Comparison of ENCODE assay signal across 26 mouse cellular contexts in the genomic region with DNA sequence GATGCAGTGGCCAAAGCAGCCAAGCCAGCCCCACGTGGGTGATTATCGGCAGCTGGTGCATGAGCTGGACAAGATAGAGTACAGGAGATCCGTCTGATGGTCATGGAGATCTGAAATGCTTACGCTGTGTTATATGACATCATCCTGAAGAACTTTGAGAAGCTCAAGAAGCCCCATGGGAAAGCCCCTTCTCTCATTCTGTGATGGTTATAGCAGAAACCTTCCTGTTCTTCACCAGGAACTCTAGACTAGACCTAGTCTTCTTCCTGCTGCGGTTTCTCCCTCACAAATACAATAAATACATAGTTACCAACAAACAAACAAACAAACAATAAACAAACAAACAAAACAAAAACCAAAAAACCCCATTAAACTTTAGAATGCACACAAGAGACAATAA.
"Had no signal": no experiment of that assay in that cellular context is flagged by ENCODE, and none has a peak within 500 bp of the region (broad histone marks: within the 10 kb centered on the region; RNA-seq: fewer than 3 reads in every experiment).

No protein-coding gene starts in this region.

- H3K4me2 ChIP-seq: heart, embryonic 11.5 days; heart, embryonic 13.5 days; heart, embryonic 15.5 days; hindbrain, embryonic 13.5 days; hindbrain, embryonic 15.5 days; limb, embryonic 13.5 days; limb, embryonic 15.5 days; liver, embryonic 11.5 days; liver, embryonic 13.5 days; liver, embryonic 15.5 days had no signal

- H3K4me1 ChIP-seq: heart, embryonic 13.5 days; heart, embryonic 15.5 days; hindbrain, embryonic 13.5 days; hindbrain, embryonic 15.5 days; limb, embryonic 13.5 days; limb, embryonic 15.5 days had no signal

- H3K27me3 ChIP-seq: heart, embryonic 13.5 days; heart, embryonic 15.5 days; hindbrain, embryonic 13.5 days; hindbrain, embryonic 15.5 days; limb, embryonic 13.5 days; limb, embryonic 15.5 days; liver, embryonic 13.5 days; liver, embryonic 15.5 days had no signal

- H3K4me3 ChIP-seq: heart, adult 2 months; heart, embryonic 13.5 days; heart, embryonic 15.5 days; hindbrain, embryonic 13.5 days; hindbrain, embryonic 15.5 days; layer of hippocampus, adult 2 months; left cerebral cortex, adult 2 months; limb, embryonic 13.5 days; limb, embryonic 15.5 days; liver, embryonic 13.5 days; liver, embryonic 15.5 days had no signal

- H3K27ac ChIP-seq: heart, adult 2 months; heart, embryonic 13.5 days; heart, embryonic 15.5 days; hindbrain, embryonic 13.5 days; hindbrain, embryonic 15.5 days; hindbrain, postnatal 0 days; kidney, postnatal 0 days; layer of hippocampus, adult 2 months; left cerebral cortex, adult 2 months; limb, embryonic 13.5 days; limb, embryonic 15.5 days; liver, embryonic 13.5 days; liver, embryonic 15.5 days had no signal

- H3K9me3 ChIP-seq: heart, embryonic 13.5 days; heart, embryonic 15.5 days; hindbrain, embryonic 13.5 days; hindbrain, embryonic 15.5 days; limb, embryonic 13.5 days; limb, embryonic 15.5 days; liver, embryonic 13.5 days; liver, embryonic 15.5 days had no signal

- H3K9ac ChIP-seq: heart, embryonic 13.5 days; heart, embryonic 15.5 days; hindbrain, embryonic 13.5 days; hindbrain, embryonic 15.5 days; limb, embryonic 13.5 days; limb, embryonic 15.5 days; liver, embryonic 13.5 days; liver, embryonic 15.5 days had no signal

- H3K36me3 ChIP-seq: heart, embryonic 13.5 days; heart, embryonic 15.5 days; hindbrain, embryonic 13.5 days; hindbrain, embryonic 15.5 days; limb, embryonic 13.5 days; limb, embryonic 15.5 days; liver, embryonic 13.5 days; liver, embryonic 15.5 days had no signal

- DNase-seq: gastrocnemius, postnatal 14 days; gastrocnemius, postnatal 36 days; heart, adult 11 months; heart, adult 2 months; heart, postnatal 14 days; heart, postnatal 36 days; kidney, adult 11 months; kidney, adult 2 months; kidney, postnatal 14 days; kidney, postnatal 36 days; left cerebral cortex, postnatal 4 days; liver, embryonic 13.5 days had no signal

- ATAC-seq: hindbrain, postnatal 0 days; intestine, embryonic 16.5 days had no signal
